Mouse (Mus musculus): ENCODE results near the gene Efcab14. TPM values are rescaled to one million over a fixed set of nuclear protein-coding genes. Genes with fewer than 3 reads are reported as not detected.

Gene Efcab14
- polyA plus RNA-seq, 1 experiment from 2014 or later: 21.4 TPM

DNA sequence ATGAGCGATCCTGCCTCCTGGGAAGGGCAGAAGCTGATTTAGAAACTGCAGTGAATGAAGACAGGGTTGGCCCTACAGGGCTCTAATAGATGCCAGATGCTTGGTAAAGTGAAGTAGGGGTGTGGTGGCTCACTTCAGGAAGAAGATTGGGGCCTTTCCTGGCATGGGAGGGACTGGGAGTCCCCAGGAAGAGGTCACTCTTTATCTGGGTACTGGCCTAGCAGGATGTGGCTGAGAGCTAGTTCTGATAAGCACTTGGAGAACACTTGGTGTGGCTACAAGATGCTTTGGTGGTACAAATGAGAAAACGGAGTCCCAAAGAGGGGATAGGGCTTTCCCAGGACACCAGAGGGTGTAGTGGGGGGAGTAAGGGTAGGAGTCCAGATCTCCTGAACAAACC is 86.6 kb downstream of the Efcab14 start:
- H3K9ac ChIP-seq: no peak overlapping the region
- H3K4me3 ChIP-seq: no peak overlapping the region
- no peaks in the 10 kb centered on the region for H3K9me3 ChIP-seq
- ATAC-seq (ENCODE audit: low read depth): no peak
- WGBS: 79% methylated on average over 2 of the region's 2 CpGs
- H3K4me1 ChIP-seq (replicated peaks): peaks cover 10% of the 10 kb centered on the region
- H3K27me3 ChIP-seq: peaks cover 10% of the 10 kb centered on the region; the same call in 1 of the 2 replicates
- H3K4me2 ChIP-seq: no peak overlapping the region
- 0 out of 2 replicates have a peak, but pooled peaks cover 6% of the 10 kb centered on the region for H3K36me3 ChIP-seq
- H3K27ac ChIP-seq (replicated peaks): no peak overlapping the region

DNA sequence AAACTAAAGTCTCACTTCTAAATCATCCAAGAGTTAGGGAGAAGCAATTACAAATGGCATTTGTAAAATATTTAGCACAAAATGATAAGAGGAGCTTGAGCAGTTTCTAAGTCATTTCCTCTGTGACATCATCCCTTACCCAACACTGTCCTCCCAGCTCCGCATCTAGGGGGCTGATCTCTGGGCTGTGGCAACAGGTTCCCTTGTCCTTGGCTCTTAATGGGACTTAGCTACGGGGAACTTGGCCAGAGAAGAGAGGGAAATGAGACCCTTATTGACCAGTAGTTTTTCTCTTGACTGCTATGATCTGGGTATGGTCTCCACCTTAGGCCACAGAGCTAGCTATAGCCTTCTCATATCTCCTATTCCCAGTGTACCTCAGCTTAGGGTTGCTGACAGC is 87.7 kb downstream of the Efcab14 start:
- peaks cover 10% of the 10 kb centered on the region for H3K4me1 ChIP-seq (replicated peaks)
- H3K36me3 ChIP-seq: 0 out of 2 replicates have a peak, but pooled peaks cover 2% of the 10 kb centered on the region
- ATAC-seq (ENCODE audit: low read depth): no peak
- no peak overlapping the region for H3K4me3 ChIP-seq
- no peak overlapping the region for H3K4me2 ChIP-seq
- H3K27me3 ChIP-seq: peaks cover 17% of the 10 kb centered on the region
- 75% methylated on average over 2 of the region's 2 CpGs for WGBS
- no peak overlapping the region for H3K9ac ChIP-seq
- no peaks in the 10 kb centered on the region for H3K9me3 ChIP-seq
- no peak overlapping the region for H3K27ac ChIP-seq (replicated peaks)

Other genes with a start within 250 kb of the Efcab14 start
- not detected in 2 replicates for gene Cyp4a14, start 241.6 kb upstream of the Efcab14 start, polyA plus RNA-seq (2015; fragmentation: Nextera tagmentation; extraction: Ambion mirVana)
- not detected in 2 replicates for gene Cyp4a10, start 219.5 kb upstream of the Efcab14 start, polyA plus RNA-seq (2015; fragmentation: Nextera tagmentation; extraction: Ambion mirVana)
- gene Cyp4a31, start 174.1 kb upstream of the Efcab14 start, polyA plus RNA-seq (2015; fragmentation: Nextera tagmentation; extraction: Ambion mirVana): not detected in 2 replicates
- gene Cyp4a32, start 136.8 kb upstream of the Efcab14 start, polyA plus RNA-seq (2015; fragmentation: Nextera tagmentation; extraction: Ambion mirVana): not detected in 2 replicates
- 0.32 and 0.39 TPM in 2 replicates for gene Cyp4b1, start 90.0 kb upstream of the Efcab14 start, polyA plus RNA-seq (2015; fragmentation: Nextera tagmentation; extraction: Ambion mirVana)
- 0.39 TPM in 1 of 2 replicates, not detected in the other for gene Tex38, start 43.3 kb downstream of the Efcab14 start, polyA plus RNA-seq (2015; fragmentation: Nextera tagmentation; extraction: Ambion mirVana)
- 32.1 and 38.9 TPM in 2 replicates for gene Atpaf1, start 47.1 kb downstream of the Efcab14 start, polyA plus RNA-seq (2015; fragmentation: Nextera tagmentation; extraction: Ambion mirVana)
- gene Mob3c, start 90.3 kb downstream of the Efcab14 start, polyA plus RNA-seq (2015; fragmentation: Nextera tagmentation; extraction: Ambion mirVana): 4.3 and 6.2 TPM in 2 replicates
- gene Mknk1, start 101.5 kb downstream of the Efcab14 start, polyA plus RNA-seq (2015; fragmentation: Nextera tagmentation; extraction: Ambion mirVana): 24.3 and 28.7 TPM in 2 replicates
- gene Kncn, start 146.7 kb downstream of the Efcab14 start, polyA plus RNA-seq (2015; fragmentation: Nextera tagmentation; extraction: Ambion mirVana): 0.30 and 0.42 TPM in 2 replicates
- 1.2 and 4.1 TPM in 2 replicates for gene 6430628N08Rik, start 152.9 kb downstream of the Efcab14 start, polyA plus RNA-seq (2015; fragmentation: Nextera tagmentation; extraction: Ambion mirVana)
- gene Dmbx1, start 202.2 kb downstream of the Efcab14 start, polyA plus RNA-seq (2015; fragmentation: Nextera tagmentation; extraction: Ambion mirVana): 1.6 and 2.0 TPM in 2 replicates